Mouse (Mus musculus): ENCODE measurements around the gene Fiz1. TPM values are rescaled to one million over a fixed set of nuclear protein-coding genes. Genes with fewer than 3 reads are reported as not detected.

The Fiz1 gene
- polyA plus RNA-seq, 1 experiment from 2014 or later: 31.2 TPM

DNA sequence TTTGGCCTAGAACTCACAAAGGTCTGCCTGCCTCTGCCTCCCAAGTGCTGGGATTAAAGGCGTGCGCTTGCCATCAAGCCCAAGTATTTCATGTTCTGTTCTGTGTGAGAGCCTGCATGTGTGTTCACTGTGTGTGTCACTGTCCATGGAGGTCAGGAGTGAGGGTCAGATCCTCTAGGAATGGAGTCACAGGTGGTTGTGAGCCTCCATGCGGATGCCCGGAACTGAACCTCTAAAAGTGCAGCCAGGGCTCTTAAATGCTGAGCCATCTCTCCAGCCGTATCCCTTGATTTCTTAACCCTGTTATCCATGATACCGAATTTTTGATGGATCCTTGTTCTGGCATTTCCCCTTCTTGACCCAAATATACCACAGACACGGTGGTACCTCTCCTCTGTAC is 22.5 kb upstream of the Fiz1 start:
- peaks cover 10% of the 10 kb centered on the region for H3K4me1 ChIP-seq (replicated peaks)
- no peak overlapping the region for H3K4me2 ChIP-seq
- no peak overlapping the region for H3K9ac ChIP-seq
- no peaks in the 10 kb centered on the region for H3K27me3 ChIP-seq (replicated peaks)
- 86% methylated on average over 7 of the region's 7 CpGs for WGBS
- no peak for ATAC-seq (ENCODE audit: insufficient number of reproducible peaks, low FRiP score)
- no peak overlapping the region for H3K27ac ChIP-seq (ENCODE audit: poor library complexity, severe bottlenecking)
- no peak overlapping the region for H3K4me3 ChIP-seq
- H3K9me3 ChIP-seq (replicated peaks): peaks cover 16% of the 10 kb centered on the region
- H3K36me3 ChIP-seq: peaks cover 51% of the 10 kb centered on the region

DNA sequence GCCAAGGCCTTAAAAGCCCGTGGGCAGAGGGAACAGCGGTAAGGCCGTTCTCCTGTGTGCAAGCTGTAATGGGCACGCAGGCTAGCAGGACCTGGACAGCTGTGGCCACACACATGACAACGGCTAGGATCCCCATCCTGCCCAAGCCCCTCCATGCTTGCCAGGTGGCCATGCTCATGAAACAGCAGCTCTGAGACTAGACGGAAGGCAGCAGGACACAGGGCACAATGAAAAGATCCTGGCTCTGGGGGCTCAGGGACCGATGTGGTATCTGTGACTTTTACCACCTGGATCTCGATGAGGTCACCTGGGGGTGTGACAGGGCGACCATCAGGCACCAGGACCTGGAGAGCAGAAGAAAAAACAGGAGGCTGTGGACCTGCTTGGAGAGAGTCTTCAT is 21.6 kb upstream of the Fiz1 start:
- no peak overlapping the region for H3K9ac ChIP-seq
- peaks cover 10% of the 10 kb centered on the region for H3K4me1 ChIP-seq (replicated peaks)
- H3K36me3 ChIP-seq: peaks cover 54% of the 10 kb centered on the region
- ATAC-seq (ENCODE audit: insufficient number of reproducible peaks, low FRiP score): no peak
- H3K27ac ChIP-seq (ENCODE audit: poor library complexity, severe bottlenecking): no peak overlapping the region
- H3K9me3 ChIP-seq (replicated peaks): peaks cover 25% of the 10 kb centered on the region
- 89% methylated on average over 9 of the region's 9 CpGs for WGBS
- no peak overlapping the region for H3K4me3 ChIP-seq
- H3K27me3 ChIP-seq (replicated peaks): no peaks in the 10 kb centered on the region
- no peak overlapping the region for H3K4me2 ChIP-seq

DNA sequence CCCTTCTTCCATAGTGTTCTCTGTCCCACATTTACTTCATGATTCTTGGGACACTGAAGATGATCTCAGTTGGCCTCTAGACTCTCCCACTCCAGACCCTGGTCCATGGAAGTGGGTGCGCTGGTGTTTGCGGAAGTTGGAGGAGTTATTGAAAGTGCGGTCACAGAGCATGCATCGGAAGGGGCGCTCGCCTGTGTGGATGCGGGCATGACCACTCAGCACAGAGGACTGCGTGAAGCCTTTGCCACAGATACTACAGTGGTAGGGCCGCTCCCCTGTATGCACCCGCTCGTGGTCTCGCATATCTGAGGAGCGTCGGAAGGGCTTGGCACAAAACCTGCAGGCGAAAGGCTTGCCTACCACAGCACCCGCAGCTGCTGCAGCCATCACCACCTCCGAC is 21.1 kb upstream of the Fiz1 start:
- H3K36me3 ChIP-seq: peaks cover 59% of the 10 kb centered on the region

DNA sequence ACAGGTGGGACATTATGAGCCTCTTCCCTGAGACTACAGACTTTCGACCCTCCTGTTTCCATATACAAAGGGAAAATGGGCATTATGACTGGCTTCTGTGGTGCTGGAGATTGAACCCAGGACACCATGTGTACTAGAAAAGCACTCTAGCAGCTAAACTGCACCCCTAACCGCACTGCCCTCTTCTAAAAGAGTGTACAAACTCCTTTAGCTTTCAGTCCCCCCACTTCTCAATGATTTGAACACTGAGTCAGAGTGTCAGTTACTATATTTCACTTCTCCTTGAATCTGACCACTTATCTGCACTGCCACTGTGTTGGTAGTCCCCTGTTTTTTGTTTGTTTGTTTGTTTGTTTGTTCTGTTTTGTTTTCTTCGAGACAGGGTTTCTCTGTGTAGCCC is 19.3 kb upstream of the Fiz1 start, which contains the start of gene 4632433K11Rik:
Gene 4632433K11Rik (plus strand): TSS at position 301 of the 400 bp plus-strand sequence.
- H3K4me1 ChIP-seq (replicated peaks): peaks cover 7% of the 10 kb centered on the region
- H3K27ac ChIP-seq (ENCODE audit: poor library complexity, severe bottlenecking): no peak within 1 kb of the TSS
- no peaks in the 10 kb centered on the region for H3K27me3 ChIP-seq (replicated peaks)
- no peak within 1 kb of the TSS for H3K4me3 ChIP-seq
- ATAC-seq (ENCODE audit: insufficient number of reproducible peaks, low FRiP score): no peak
- H3K9me3 ChIP-seq (replicated peaks): peaks cover 48% of the 10 kb centered on the region
- H3K9ac ChIP-seq: no peak within 1 kb of the TSS
- no peak within 1 kb of the TSS for H3K4me2 ChIP-seq
- H3K36me3 ChIP-seq: peaks cover 77% of the 10 kb centered on the region
- 84% methylated on average over 3 of the region's 3 CpGs for WGBS

More for the DNA sequence above, 21.1 kb upstream of the Fiz1 start:
- Histone ChIP-seq H3K27ac (ENCODE audit: poor library complexity, severe bottlenecking) (no peak overlapping the region), H3K4me3 (no peak overlapping the region), H3K9me3 (replicated peaks) (peaks cover 30% of the 10 kb centered on the region), H3K9ac (no peak overlapping the region), H3K27me3 (replicated peaks) (no peaks in the 10 kb centered on the region), H3K4me1 (replicated peaks) (peaks cover 10% of the 10 kb centered on the region), H3K4me2 (no peak overlapping the region)
- no peak for ATAC-seq (ENCODE audit: insufficient number of reproducible peaks, low FRiP score)
- 94% methylated on average over 17 of the region's 17 CpGs for whole genome bisulfite sequencing

DNA sequence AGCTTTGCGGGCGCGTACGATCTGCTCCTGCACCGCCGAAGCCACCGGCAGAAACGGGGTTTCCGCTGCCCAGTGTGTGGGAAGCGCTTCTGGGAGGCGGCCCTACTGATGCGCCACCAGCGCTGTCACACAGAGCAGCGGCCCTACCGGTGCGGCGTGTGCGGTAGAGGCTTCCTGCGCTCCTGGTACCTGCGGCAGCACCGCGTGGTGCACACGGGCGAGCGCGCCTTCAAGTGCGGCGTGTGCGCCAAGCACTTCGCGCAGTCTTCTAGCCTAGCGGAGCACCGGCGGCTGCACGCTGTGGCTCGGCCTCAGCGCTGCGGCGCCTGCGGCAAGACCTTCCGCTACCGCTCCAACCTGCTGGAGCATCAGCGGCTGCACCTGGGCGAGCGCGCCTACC is 17.0 kb upstream of the Fiz1 start:
- 77% methylated on average over 46 of the region's 46 CpGs for WGBS
- Histone ChIP-seq H3K9ac (no peak overlapping the region), H3K9me3 (replicated peaks) (peaks cover 56% of the 10 kb centered on the region), H3K4me2 (no peak overlapping the region), H3K36me3 (peaks cover 98% of the 10 kb centered on the region), H3K4me1 (replicated peaks) (no peaks in the 10 kb centered on the region), H3K27ac (ENCODE audit: poor library complexity, severe bottlenecking) (no peak overlapping the region), H3K4me3 (no peak overlapping the region), H3K27me3 (replicated peaks) (no peaks in the 10 kb centered on the region)
- ATAC-seq (ENCODE audit: insufficient number of reproducible peaks, low FRiP score): no peak

DNA sequence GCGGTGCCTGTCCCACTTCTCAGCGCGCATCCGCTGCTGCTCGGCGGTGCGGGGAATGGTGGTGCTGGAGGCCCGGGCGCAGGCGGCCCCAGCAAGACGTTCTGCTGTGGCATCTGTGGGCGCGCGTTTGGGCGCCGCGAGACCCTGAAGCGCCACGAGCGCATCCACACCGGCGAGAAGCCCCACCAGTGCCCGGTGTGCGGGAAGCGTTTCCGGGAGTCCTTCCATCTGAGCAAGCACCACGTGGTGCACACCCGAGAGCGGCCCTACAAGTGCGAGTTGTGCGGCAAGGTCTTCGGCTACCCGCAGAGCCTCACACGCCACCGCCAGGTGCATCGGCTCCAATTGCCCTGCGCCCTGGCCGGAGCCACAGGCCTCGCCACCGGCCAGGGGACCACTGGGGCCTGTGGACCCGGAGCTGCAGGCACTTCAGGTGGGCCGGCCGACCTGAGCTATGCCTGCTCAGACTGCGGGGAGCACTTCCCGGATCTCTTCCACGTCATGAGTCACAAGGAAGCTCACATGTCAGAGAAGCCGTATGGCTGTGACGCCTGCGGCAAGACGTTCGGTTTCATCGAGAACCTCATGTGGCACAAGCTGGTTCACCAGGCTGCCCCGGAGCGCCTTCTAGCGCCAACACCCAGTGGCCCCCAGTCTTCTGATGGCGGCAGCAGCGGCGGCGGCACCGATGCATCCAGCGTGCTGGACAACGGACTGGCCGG is 16.2 kb upstream of the Fiz1 start:
- H3K4me1 ChIP-seq (replicated peaks): no peaks in the 10 kb centered on the region

DNA sequence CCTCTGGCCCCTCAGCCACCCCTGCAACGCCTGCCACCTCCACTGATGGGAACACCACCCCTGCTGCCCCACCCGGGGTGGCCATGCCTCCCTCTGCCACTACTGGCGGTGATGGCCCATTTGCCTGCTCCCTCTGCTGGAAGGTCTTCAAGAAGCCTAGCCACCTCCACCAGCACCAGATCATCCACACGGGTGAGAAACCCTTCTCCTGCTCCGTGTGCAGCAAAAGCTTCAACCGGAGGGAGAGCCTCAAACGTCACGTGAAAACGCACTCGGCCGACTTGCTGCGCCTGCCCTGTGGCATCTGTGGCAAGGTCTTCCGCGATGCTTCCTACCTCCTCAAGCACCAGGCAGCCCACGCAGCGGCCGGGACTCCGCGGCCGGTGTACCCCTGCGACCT is 15.4 kb upstream of the Fiz1 start:
- Histone ChIP-seq H3K9ac (no peak overlapping the region), H3K36me3 (peaks cover 97% of the 10 kb centered on the region), H3K27me3 (replicated peaks) (no peaks in the 10 kb centered on the region), H3K4me2 (no peak overlapping the region), H3K4me1 (replicated peaks) (no peaks in the 10 kb centered on the region), H3K9me3 (replicated peaks) (peaks cover 50% of the 10 kb centered on the region), H3K4me3 (no peak overlapping the region), H3K27ac (ENCODE audit: poor library complexity, severe bottlenecking) (no peak overlapping the region)
- 86% methylated on average over 21 of the region's 21 CpGs for WGBS
- no peak for ATAC-seq (ENCODE audit: insufficient number of reproducible peaks, low FRiP score)

More for the DNA sequence above, 16.2 kb upstream of the Fiz1 start:
- peaks cover 98% of the 10 kb centered on the region for H3K36me3 ChIP-seq
- H3K27me3 ChIP-seq (replicated peaks): no peaks in the 10 kb centered on the region
- H3K9me3 ChIP-seq (replicated peaks): peaks cover 54% of the 10 kb centered on the region
- 81% methylated on average over 63 of the region's 63 CpGs for WGBS
- H3K9ac ChIP-seq: no peak overlapping the region
- H3K4me3 ChIP-seq: no peak overlapping the region
- no peak overlapping the region for H3K27ac ChIP-seq (ENCODE audit: poor library complexity, severe bottlenecking)
- ATAC-seq (ENCODE audit: insufficient number of reproducible peaks, low FRiP score): no peak
- H3K4me2 ChIP-seq: no peak overlapping the region

DNA sequence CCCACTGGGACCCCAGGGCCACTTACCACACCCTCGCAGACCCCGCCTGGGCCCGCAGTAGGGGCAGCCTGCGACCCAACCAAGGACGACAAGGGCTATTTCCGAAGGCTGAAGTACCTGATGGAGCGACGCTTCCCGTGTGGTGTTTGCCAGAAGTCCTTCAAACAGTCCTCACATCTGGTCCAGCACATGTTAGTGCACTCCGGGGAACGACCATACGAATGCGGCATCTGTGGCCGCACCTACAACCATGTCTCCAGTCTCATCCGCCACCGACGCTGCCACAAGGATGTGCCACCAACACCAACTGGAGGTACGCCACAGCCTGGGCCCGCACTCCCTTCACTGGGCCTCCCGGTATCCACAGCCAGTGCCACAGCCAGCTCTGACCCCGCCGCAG is 15.0 kb upstream of the Fiz1 start:
- Histone ChIP-seq H3K27ac (ENCODE audit: poor library complexity, severe bottlenecking) (no peak overlapping the region), H3K4me3 (no peak overlapping the region), H3K9me3 (replicated peaks) (peaks cover 50% of the 10 kb centered on the region), H3K36me3 (peaks cover 97% of the 10 kb centered on the region), H3K27me3 (replicated peaks) (no peaks in the 10 kb centered on the region), H3K4me2 (no peak overlapping the region), H3K4me1 (replicated peaks) (no peaks in the 10 kb centered on the region), H3K9ac (no peak overlapping the region)
- no peak for ATAC-seq (ENCODE audit: insufficient number of reproducible peaks, low FRiP score)
- WGBS: 89% methylated on average over 22 of the region's 22 CpGs

DNA sequence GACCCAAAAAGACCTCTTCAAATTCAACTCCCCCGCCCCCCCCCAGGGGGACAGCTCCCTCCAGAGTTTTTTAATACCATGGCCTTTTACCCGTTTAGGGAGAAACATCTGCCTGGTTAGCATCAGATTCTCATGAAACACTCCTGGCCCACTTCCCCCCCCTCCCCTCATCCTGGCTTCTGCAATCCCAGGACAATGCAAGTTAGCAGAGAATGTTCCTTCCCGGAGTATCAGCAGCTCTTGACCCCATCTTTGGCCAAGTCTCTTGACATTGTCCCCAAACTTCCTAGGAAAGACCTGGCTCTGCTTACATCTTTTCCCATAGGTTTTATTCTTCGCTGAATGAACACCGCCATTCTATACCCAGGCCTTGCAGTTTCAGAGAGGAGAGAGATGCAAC is 6.7 kb upstream of the Fiz1 start:
- ATAC-seq (ENCODE audit: insufficient number of reproducible peaks, low FRiP score): no peak
- 49% methylated on average over 5 of the region's 5 CpGs for WGBS
- Histone ChIP-seq H3K27me3 (replicated peaks) (no peaks in the 10 kb centered on the region), H3K27ac (ENCODE audit: poor library complexity, severe bottlenecking) (peak overlapping the region; percentile 97), H3K4me3 (peak overlapping the region; percentile 95), H3K4me1 (replicated peaks) (peaks cover 9% of the 10 kb centered on the region), H3K9me3 (replicated peaks) (no peaks in the 10 kb centered on the region), H3K36me3 (peaks cover 55% of the 10 kb centered on the region), H3K9ac (peak overlapping the region; percentile 97), H3K4me2 (peak overlapping the region; percentile 90)

DNA sequence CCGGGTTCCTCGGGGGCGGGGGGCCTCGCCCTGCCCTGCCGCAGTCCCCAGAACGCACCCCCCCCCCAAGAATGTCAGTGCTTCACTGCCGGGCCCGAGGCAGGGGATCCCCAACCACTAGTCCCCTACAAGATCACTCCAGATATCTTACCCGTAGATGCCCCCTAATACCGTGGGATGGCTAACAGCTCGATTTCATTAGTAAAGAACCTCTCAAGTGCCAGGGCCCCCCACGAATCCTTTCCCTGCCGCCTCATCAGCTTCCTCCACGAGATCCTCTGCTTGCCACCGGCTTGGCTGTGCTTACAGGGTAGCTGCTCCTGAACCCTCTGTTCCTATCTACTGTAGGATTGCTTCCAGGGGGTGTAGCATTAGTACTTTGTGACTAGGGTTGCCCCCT is 6.2 kb upstream of the Fiz1 start:
- peak overlapping the region; percentile 97 for H3K9ac ChIP-seq
- no peaks in the 10 kb centered on the region for H3K9me3 ChIP-seq (replicated peaks)
- ATAC-seq (ENCODE audit: insufficient number of reproducible peaks, low FRiP score): peak; percentile 6; the same call in 1 of the 2 replicates
- H3K4me2 ChIP-seq: peak overlapping the region; percentile 90
- H3K36me3 ChIP-seq: peaks cover 49% of the 10 kb centered on the region
- peak overlapping the region; percentile 97 for H3K27ac ChIP-seq (ENCODE audit: poor library complexity, severe bottlenecking)
- under 1% methylated on average over 15 of the region's 15 CpGs for WGBS
- peaks cover 13% of the 10 kb centered on the region for H3K4me1 ChIP-seq (replicated peaks)
- H3K27me3 ChIP-seq (replicated peaks): no peaks in the 10 kb centered on the region
- peak overlapping the region; percentile 95 for H3K4me3 ChIP-seq

DNA sequence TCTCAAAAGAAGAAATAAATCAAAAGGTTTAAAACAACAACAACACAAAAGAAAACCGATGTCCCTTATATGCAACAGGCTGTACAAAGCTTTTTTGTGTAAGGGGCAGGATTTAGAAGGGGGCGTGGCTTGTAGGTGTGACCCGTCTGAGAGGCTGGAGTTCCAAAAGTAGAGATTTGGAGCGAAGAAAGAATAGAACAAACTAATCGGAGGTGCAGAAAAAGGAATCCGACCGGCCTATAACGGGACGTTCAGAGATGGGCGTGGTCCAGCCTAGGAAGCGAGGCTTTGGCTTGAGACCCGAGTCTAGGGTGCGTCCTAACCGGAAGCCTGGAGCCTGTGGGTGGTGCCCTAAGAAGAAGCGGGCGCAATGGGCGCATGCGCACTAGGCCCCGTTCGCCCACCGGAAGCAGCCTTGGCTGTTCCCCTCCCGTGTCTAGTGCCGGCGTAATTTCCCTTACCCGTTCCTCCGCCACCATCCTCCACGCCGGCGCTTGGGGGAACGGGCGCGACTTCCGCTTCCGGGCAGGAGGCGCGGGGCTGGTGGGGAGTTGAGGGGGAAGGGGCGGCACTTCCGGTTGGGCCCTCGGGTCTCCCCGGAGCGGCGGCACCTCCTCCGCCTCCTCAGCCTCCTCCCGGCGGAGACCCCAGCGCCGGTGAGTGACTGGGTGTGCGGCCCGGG is 5.6 kb upstream of the Fiz1 start, which contains the start of the genes Zfp865 and Ccdc106:
Gene Zfp865 (plus strand): TSS at position 377 of the 682 bp plus-strand sequence.
Gene Ccdc106 (plus strand): TSS at position 554 of the 682 bp plus-strand sequence.
- peak within 1 kb of the TSS; percentile 97 for H3K27ac ChIP-seq (ENCODE audit: poor library complexity, severe bottlenecking)
- peak within 1 kb of the TSS; percentile 95 for H3K4me3 ChIP-seq
- WGBS: under 1% methylated on average over 49 of the region's 49 CpGs
- peak; percentile 92 for ATAC-seq (ENCODE audit: insufficient number of reproducible peaks, low FRiP score)
- no peaks in the 10 kb centered on the region for H3K9me3 ChIP-seq (replicated peaks)
- H3K4me2 ChIP-seq: peak within 1 kb of the TSS; percentile 90
- peaks cover 13% of the 10 kb centered on the region for H3K4me1 ChIP-seq (replicated peaks)
- H3K9ac ChIP-seq: peak within 1 kb of the TSS; percentile 97
- H3K27me3 ChIP-seq (replicated peaks): no peaks in the 10 kb centered on the region
- H3K36me3 ChIP-seq: peaks cover 44% of the 10 kb centered on the region
